Mouse (Mus musculus) kidney, adult 10 weeks (tissue): Measurements from ENCODE around the gene 6430531B16Rik. TPM values are rescaled to one million over a fixed set of nuclear protein-coding genes. Genes with fewer than 3 reads are reported as not detected.

Experiments used
- polyA plus RNA-seq: library from polyadenylated mRNA; stranded (reverse); fragments of 350-450 nt; fragmentation: Illumina TruSeq; extraction: RNeasy Lipid Tissue Mini Kit (QIAGEN cat#74804); gene quantifications from one replicate; pipeline ENCODE4 v1.2.3, GENCODE M21; 2014; ENCODE audit warnings: low read depth, low replicate concordance

6430531B16Rik gene
- polyA plus RNA-seq: not detected

GRCm38 (mm10) chr7:139978278-139978892 is at the start of gene 6430531B16Rik:
Gene 6430531B16Rik (minus strand): TSS chr7:139978755.

GRCm38 (mm10) chr7:139992406-139992805 is 13.9 kb upstream of the 6430531B16Rik start, which contains the start of gene Adam8:
Gene Adam8 (minus strand): TSS chr7:139992562.

GRCm38 (mm10) chr7:139943674-139944281 is 34.8 kb downstream of the 6430531B16Rik start, which contains the start of gene Utf1:
Gene Utf1 (plus strand): TSS chr7:139943789.

Other genes with a start within 250 kb of the 6430531B16Rik start
- not detected for gene Adgra1, start 144.6 kb downstream of the 6430531B16Rik start, polyA plus RNA-seq
- not detected for gene Kndc1, start 84.1 kb downstream of the 6430531B16Rik start, polyA plus RNA-seq
- gene Utf1, start 35.0 kb downstream of the 6430531B16Rik start, polyA plus RNA-seq: not detected
- not detected for gene Adam8, start 13.8 kb upstream of the 6430531B16Rik start, polyA plus RNA-seq
- 6.5 TPM for gene Zfp511, start 57.6 kb upstream of the 6430531B16Rik start, polyA plus RNA-seq
- 11.9 TPM for gene Tubgcp2, start 57.9 kb upstream of the 6430531B16Rik start, polyA plus RNA-seq
- gene Msx3, start 70.3 kb upstream of the 6430531B16Rik start, polyA plus RNA-seq: not detected
- gene Caly, start 103.8 kb upstream of the 6430531B16Rik start, polyA plus RNA-seq: not detected
- gene Prap1, start 114.6 kb upstream of the 6430531B16Rik start, polyA plus RNA-seq: not detected
- 53.2 TPM for gene Fuom, start 123.7 kb upstream of the 6430531B16Rik start, polyA plus RNA-seq
- 2.5 TPM for gene Paox, start 137.0 kb upstream of the 6430531B16Rik start, polyA plus RNA-seq
- 157 TPM for gene Echs1, start 137.7 kb upstream of the 6430531B16Rik start, polyA plus RNA-seq
- 7.6 TPM for gene Mtg1, start 158.8 kb upstream of the 6430531B16Rik start, polyA plus RNA-seq
- gene Sprn, start 176.1 kb upstream of the 6430531B16Rik start, polyA plus RNA-seq: not detected
- not detected for gene Olfr522, start 186.0 kb upstream of the 6430531B16Rik start, polyA plus RNA-seq
- gene Olfr523, start 194.5 kb upstream of the 6430531B16Rik start, polyA plus RNA-seq: not detected
- gene Olfr524, start 227.2 kb upstream of the 6430531B16Rik start, polyA plus RNA-seq: not detected
- not detected for gene Cd163l1, start 239.5 kb upstream of the 6430531B16Rik start, polyA plus RNA-seq